Mouse (Mus musculus) left cerebral cortex, postnatal 10 days (tissue): Measurements from ENCODE around the gene Tmem253. TPM values are rescaled to one million over a fixed set of nuclear protein-coding genes. Genes with fewer than 3 reads are reported as not detected.
A peak's percentile ranks its signal among the peaks of the same experiment; 100 is the strongest.

ENCODE experiments used
- DNase-seq, 2 experiments: peaks; one replicate each; pipeline ENCODE4 v3.0.0; 2021 to 2022; ENCODE audit warnings: low spot score in 2 of 2, mixed read lengths in 1 of 2; ENCODE audit errors: extremely low spot score in 1 of 2
- intact Hi-C: fragments of 180-260 bp; cut with DNase I; formaldehyde crosslinking; loops from one replicate; pipeline ENCODE4 v1.15.1; 2025
- total RNA-seq, 2 experiments: library from RNA; stranded (reverse); gene quantifications; 2 replicates each; pipeline ENCODE4 v1.2.3; 2021

Tmem253 gene
- not detected for total RNA-seq

GRCm38 (mm10) chr14:52015445-52016100 is at the start of gene Tmem253:
Tmem253 (plus strand) TSS chr14:52015658.
- intact Hi-C loops = no loop called here
- DNase-seq = no peak

GRCm38 (mm10) chr14:51967400-51967799 is 48.1 kb upstream of the Tmem253 start:
- intact Hi-C loops = no loop called here

GRCm38 (mm10) chr14:51979252-51979651 is 36.2 kb upstream of the Tmem253 start:
- no peak for DNase-seq
- intact Hi-C loops = no loop called here

More at GRCm38 (mm10) chr14:51967400-51967799, 48.1 kb upstream of the Tmem253 start:
- DNase-seq = no peak

GRCm38 (mm10) chr14:51983251-51983650 is 32.2 kb upstream of the Tmem253 start:
- intact Hi-C loops = no loop called here
- no peak for DNase-seq

GRCm38 (mm10) chr14:51983855-51984246 is 31.6 kb upstream of the Tmem253 start:
- no peak for DNase-seq
- intact Hi-C loops = no loop called here

GRCm38 (mm10) chr14:51984247-51985231 is 30.9 kb upstream of the Tmem253 start, which contains the start of gene Arhgef40:
Arhgef40 (plus strand) TSS chr14:51984719.
- intact Hi-C loops = no loop called here
- peak in 1 of 2 experiments; percentile 90 for DNase-seq

GRCm38 (mm10) chr14:51985301-51986152 is 29.9 kb upstream of the Tmem253 start:
- intact Hi-C loops = no loop called here
- DNase-seq = peak; percentile 71 to 94

GRCm38 (mm10) chr14:51986153-51986505 is 29.3 kb upstream of the Tmem253 start:
- intact Hi-C loops = no loop called here
- no peak for DNase-seq

GRCm38 (mm10) chr14:51987177-51987576 is 28.3 kb upstream of the Tmem253 start:
- intact Hi-C loops = no loop called here
- DNase-seq = no peak

- intact Hi-C loops = no loop called here
- no peak for DNase-seq
These were observed 26.7 kb upstream of the Tmem253 start for GRCm38 (mm10) chr14:51988731-51989130.

GRCm38 (mm10) chr14:51989461-51989970 is 25.9 kb upstream of the Tmem253 start:
- no peak for DNase-seq
- intact Hi-C loops = no loop called here

GRCm38 (mm10) chr14:51994453-51994852 is 21.0 kb upstream of the Tmem253 start:
- intact Hi-C loops = no loop called here
- no peak for DNase-seq

- intact Hi-C loops = no loop called here
- no peak for DNase-seq
These were observed 20.1 kb upstream of the Tmem253 start for GRCm38 (mm10) chr14:51995219-51995871.

- intact Hi-C loops = no loop called here
- DNase-seq = no peak
These were observed 19.1 kb upstream of the Tmem253 start for GRCm38 (mm10) chr14:51996231-51996841.

- peak in 1 of 2 experiments; percentile 66 for DNase-seq
- intact Hi-C loops = no loop called here
These were observed 18.6 kb upstream of the Tmem253 start for GRCm38 (mm10) chr14:51996866-51997265.

- intact Hi-C loops = no loop called here
- DNase-seq = no peak
These were observed 18.0 kb upstream of the Tmem253 start for GRCm38 (mm10) chr14:51997483-51997882.

- intact Hi-C loops = loop anchor here (5.0 kb wide), 1 partner anchor 122 kb away; the partner anchor contains the start of gene Mettl17
- DNase-seq = peak; percentile 80 to 91
These were observed 11.4 kb upstream of the Tmem253 start for GRCm38 (mm10) chr14:52003981-52004495.

- no peak for DNase-seq
- intact Hi-C loops = no loop called here
These were observed 10.3 kb upstream of the Tmem253 start for GRCm38 (mm10) chr14:52005141-52005540.
